Mouse (Mus musculus): Measurements from ENCODE around the gene Clstn2. TPM values are rescaled to one million over a fixed set of nuclear protein-coding genes. Genes with fewer than 3 reads are reported as not detected.

Gene Clstn2
- polyA plus RNA-seq, 1 experiment from 2014 or later = 0.46 TPM

DNA sequence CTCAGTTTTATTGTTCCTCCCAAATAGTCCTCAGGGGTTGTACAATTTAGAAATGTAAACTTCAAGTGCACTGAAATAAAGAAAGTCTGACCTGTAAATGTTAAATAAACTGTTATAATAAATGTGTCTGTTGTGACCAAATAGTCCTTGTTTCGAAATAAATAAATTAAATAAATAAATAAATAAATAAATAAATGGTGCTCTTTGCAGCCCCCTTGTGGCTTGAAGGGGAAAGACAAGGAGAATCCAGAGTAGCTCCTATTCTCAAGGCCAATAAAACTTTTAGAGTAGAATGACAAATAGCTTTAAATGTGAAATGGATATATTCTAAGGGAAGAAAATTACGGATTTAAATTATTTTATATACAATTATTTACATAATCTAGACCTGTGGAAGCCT lies 2.3 kb downstream of the Clstn2 start:
- Histone ChIP-seq H3K4me1 (ENCODE audit: control insufficient read depth in 2 of 2, insufficient read depth in 2 of 2, low read length in 2 of 2) (peaks cover 3 to 8% of the 10 kb centered on the region in 2 experiments; a peak in 3 of 4 replicates), H3K36me3 (ENCODE audit: control insufficient read depth, insufficient read depth, low read length) (no peaks in the 10 kb centered on the region), H3K27me3 (ENCODE audit: control insufficient read depth, insufficient read depth, low read length) (peaks cover 47% of the 10 kb centered on the region), H3K9me3 (ENCODE audit: control insufficient read depth, low read length) (no peaks in the 10 kb centered on the region), H3K4me3 (ENCODE audit: control insufficient read depth in 1 of 2, insufficient read depth in 1 of 2, low read depth in 1 of 2, low read length in 2 of 2) (no peak overlapping the region), H3K9ac (ENCODE audit: low read length) (no peak overlapping the region), H3K4me2 (ENCODE audit: low read length) (no peak overlapping the region), H3K27ac (replicated peaks in 1 of 2; ENCODE audit: control insufficient read depth in 1 of 2, insufficient read depth in 1 of 2, low read depth in 2 of 2, low read length in 2 of 2) (no peak overlapping the region)
- WGBS = 20% methylated on average over 2 of the region's 2 CpGs
- ATAC-seq (ENCODE audit: insufficient number of reproducible peaks, insufficient read depth, low FRiP score, low read depth) = no peak

DNA sequence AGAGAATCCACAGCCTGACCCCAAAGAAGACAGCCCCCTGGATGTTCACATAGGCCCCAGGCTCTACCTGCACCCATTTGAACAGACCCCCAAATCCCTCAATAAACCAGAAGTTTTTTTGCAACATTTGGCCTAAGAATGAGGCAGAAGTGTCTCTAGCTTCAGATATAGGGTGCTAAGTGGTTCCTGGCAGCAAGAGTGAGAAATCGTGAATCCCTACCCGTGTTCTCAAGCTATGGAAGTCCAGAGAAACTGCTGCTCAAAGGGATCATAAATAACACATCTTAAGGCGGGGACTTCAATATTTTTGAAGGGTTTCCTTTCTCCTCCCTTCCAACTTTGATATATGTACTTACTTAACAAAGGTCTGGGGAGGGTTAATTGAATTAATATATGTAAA lies 7.4 kb downstream of the Clstn2 start:
- no peaks in the 10 kb centered on the region for H3K36me3 ChIP-seq (ENCODE audit: control insufficient read depth, insufficient read depth, low read length)
- no peaks in the 10 kb centered on the region for H3K4me1 ChIP-seq (ENCODE audit: control insufficient read depth in 2 of 2, insufficient read depth in 2 of 2, low read length in 2 of 2)
- 0 out of 2 replicates have a peak, but pooled peaks cover 3% of the 10 kb centered on the region for H3K27me3 ChIP-seq (ENCODE audit: control insufficient read depth, insufficient read depth, low read length)
- H3K9me3 ChIP-seq (ENCODE audit: control insufficient read depth, low read length) = no peaks in the 10 kb centered on the region
- no peak overlapping the region for H3K4me3 ChIP-seq (ENCODE audit: control insufficient read depth in 1 of 2, insufficient read depth in 1 of 2, low read depth in 1 of 2, low read length in 2 of 2)
- 75% methylated on average over 3 of the region's 3 CpGs for WGBS
- no peak for ATAC-seq (ENCODE audit: insufficient number of reproducible peaks, insufficient read depth, low FRiP score, low read depth)
- no peak overlapping the region for H3K9ac ChIP-seq (ENCODE audit: low read length)
- H3K27ac ChIP-seq (replicated peaks in 1 of 2; ENCODE audit: control insufficient read depth in 1 of 2, insufficient read depth in 1 of 2, low read depth in 2 of 2, low read length in 2 of 2) = no peak overlapping the region
- H3K4me2 ChIP-seq (ENCODE audit: low read length) = no peak overlapping the region

DNA sequence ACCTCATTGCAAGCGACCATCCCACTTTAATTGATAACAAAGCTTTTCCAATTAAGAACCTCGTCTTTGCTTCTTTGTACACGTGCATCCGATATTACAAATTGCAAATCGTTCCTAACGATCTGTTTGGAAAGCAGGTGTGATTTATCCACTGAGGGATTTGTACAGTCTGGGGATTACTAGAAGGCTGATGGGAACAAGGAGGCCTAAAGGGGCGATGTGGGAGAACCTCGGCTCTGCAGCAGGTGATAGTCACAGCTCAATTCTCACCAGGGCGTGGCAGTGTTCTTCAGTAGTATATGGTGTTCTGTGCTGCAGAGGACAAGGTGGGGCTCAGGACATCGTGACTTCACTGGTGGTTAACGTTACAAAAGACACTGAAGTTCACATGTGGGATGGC lies 9.9 kb downstream of the Clstn2 start:
- no peak overlapping the region for H3K4me2 ChIP-seq (ENCODE audit: low read length)
- no peak overlapping the region for H3K27ac ChIP-seq (replicated peaks in 1 of 2; ENCODE audit: control insufficient read depth in 1 of 2, insufficient read depth in 1 of 2, low read depth in 2 of 2, low read length in 2 of 2)
- no peak for ATAC-seq (ENCODE audit: insufficient number of reproducible peaks, insufficient read depth, low FRiP score, low read depth)
- no peaks in the 10 kb centered on the region for H3K36me3 ChIP-seq (ENCODE audit: control insufficient read depth, insufficient read depth, low read length)
- no peak overlapping the region for H3K4me3 ChIP-seq (ENCODE audit: control insufficient read depth in 1 of 2, insufficient read depth in 1 of 2, low read depth in 1 of 2, low read length in 2 of 2)
- H3K4me1 ChIP-seq (ENCODE audit: control insufficient read depth in 2 of 2, insufficient read depth in 2 of 2, low read length in 2 of 2) = no peaks in the 10 kb centered on the region
- H3K9ac ChIP-seq (ENCODE audit: low read length) = no peak overlapping the region
- H3K9me3 ChIP-seq (ENCODE audit: control insufficient read depth, low read length) = no peaks in the 10 kb centered on the region
- H3K27me3 ChIP-seq (ENCODE audit: control insufficient read depth, insufficient read depth, low read length) = 0 out of 2 replicates have a peak, but pooled peaks cover 3% of the 10 kb centered on the region
- 81% methylated on average over 11 of the region's 11 CpGs for WGBS

DNA sequence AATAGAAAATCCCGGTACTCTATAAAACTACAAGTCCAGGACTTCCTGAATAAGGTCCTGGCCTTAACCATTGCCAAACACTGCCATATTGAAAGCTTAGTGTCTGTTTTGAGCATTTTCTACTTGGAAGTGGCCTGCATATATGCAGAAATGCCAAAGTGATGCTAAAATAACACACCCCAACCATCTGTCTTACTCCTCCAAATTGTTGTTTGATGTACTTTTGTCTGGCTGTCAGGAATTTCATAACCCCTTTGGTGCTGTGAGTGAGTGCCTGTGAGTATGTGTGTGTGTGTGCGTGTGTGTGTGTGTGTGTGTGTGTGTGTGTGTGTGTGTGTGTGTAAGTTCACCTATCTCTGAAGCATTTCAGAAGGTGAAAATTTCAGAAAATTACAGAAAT lies 13.1 kb downstream of the Clstn2 start:
- Histone ChIP-seq H3K27ac (replicated peaks in 1 of 2; ENCODE audit: control insufficient read depth in 1 of 2, insufficient read depth in 1 of 2, low read depth in 2 of 2, low read length in 2 of 2) (no peak overlapping the region), H3K4me3 (ENCODE audit: control insufficient read depth in 1 of 2, insufficient read depth in 1 of 2, low read depth in 1 of 2, low read length in 2 of 2) (no peak overlapping the region), H3K9ac (ENCODE audit: low read length) (no peak overlapping the region), H3K9me3 (ENCODE audit: control insufficient read depth, low read length) (no peaks in the 10 kb centered on the region), H3K36me3 (ENCODE audit: control insufficient read depth, insufficient read depth, low read length) (no peaks in the 10 kb centered on the region), H3K4me1 (ENCODE audit: control insufficient read depth in 2 of 2, insufficient read depth in 2 of 2, low read length in 2 of 2) (no peaks in the 10 kb centered on the region), H3K27me3 (ENCODE audit: control insufficient read depth, insufficient read depth, low read length) (0 out of 2 replicates have a peak, but pooled peaks cover 3% of the 10 kb centered on the region), H3K4me2 (ENCODE audit: low read length) (no peak overlapping the region)
- ATAC-seq (ENCODE audit: insufficient number of reproducible peaks, insufficient read depth, low FRiP score, low read depth) = no peak
- WGBS = 72% methylated on average over 2 of the region's 2 CpGs

DNA sequence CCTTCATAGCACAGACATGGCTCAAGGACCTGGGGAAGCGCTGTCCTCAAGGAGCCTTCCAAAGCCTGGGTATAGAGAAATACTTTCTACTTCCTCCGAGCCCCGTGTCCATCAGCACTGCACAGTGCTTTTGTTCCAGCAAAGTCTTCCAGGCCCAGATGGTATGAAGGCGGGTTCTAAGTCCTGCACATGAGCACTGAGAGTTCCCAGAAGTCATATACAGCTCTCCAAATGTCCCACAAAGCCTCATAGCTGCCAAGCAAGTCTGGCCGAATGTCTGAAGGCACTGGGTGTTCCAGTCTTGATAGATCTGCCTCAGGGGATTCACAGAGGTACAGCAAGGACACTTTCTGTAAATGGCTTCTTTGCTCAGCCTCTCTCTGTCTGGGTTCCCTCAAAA lies 14.3 kb downstream of the Clstn2 start:
- 72% methylated on average over 5 of the region's 5 CpGs for WGBS
- Histone ChIP-seq H3K9me3 (ENCODE audit: control insufficient read depth, low read length) (no peaks in the 10 kb centered on the region), H3K4me3 (ENCODE audit: control insufficient read depth in 1 of 2, insufficient read depth in 1 of 2, low read depth in 1 of 2, low read length in 2 of 2) (no peak overlapping the region), H3K4me1 (ENCODE audit: control insufficient read depth in 2 of 2, insufficient read depth in 2 of 2, low read length in 2 of 2) (no peaks in the 10 kb centered on the region), H3K36me3 (ENCODE audit: control insufficient read depth, insufficient read depth, low read length) (no peaks in the 10 kb centered on the region), H3K27me3 (ENCODE audit: control insufficient read depth, insufficient read depth, low read length) (0 out of 2 replicates have a peak, but pooled peaks cover 3% of the 10 kb centered on the region), H3K4me2 (ENCODE audit: low read length) (no peak overlapping the region), H3K9ac (ENCODE audit: low read length) (no peak overlapping the region), H3K27ac (replicated peaks in 1 of 2; ENCODE audit: control insufficient read depth in 1 of 2, insufficient read depth in 1 of 2, low read depth in 2 of 2, low read length in 2 of 2) (no peak overlapping the region)
- ATAC-seq (ENCODE audit: insufficient number of reproducible peaks, insufficient read depth, low FRiP score, low read depth) = no peak

DNA sequence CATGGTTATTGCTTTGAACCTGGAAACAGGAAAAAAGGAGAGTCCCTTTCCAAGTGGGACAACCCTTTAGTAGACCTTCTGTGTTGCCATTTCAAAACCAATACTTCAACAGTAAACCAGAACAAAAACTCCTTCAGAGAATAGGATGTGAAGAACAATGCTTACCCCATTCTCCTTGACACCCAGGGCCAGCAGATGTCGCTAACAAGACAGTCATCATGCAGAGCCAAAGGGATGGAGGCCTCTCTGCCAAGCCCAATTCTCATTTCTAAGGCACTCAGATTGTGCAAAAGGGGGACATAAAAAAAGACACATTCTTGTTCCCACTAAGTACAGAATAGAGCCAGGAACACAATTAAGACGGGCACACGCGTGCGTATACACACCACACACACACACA lies 16.4 kb downstream of the Clstn2 start:
- no peak overlapping the region for H3K4me3 ChIP-seq (ENCODE audit: control insufficient read depth in 1 of 2, insufficient read depth in 1 of 2, low read depth in 1 of 2, low read length in 2 of 2)
- H3K27me3 ChIP-seq (ENCODE audit: control insufficient read depth, insufficient read depth, low read length) = no peaks in the 10 kb centered on the region
- no peaks in the 10 kb centered on the region for H3K4me1 ChIP-seq (ENCODE audit: control insufficient read depth in 2 of 2, insufficient read depth in 2 of 2, low read length in 2 of 2)
- H3K9ac ChIP-seq (ENCODE audit: low read length) = no peak overlapping the region
- H3K9me3 ChIP-seq (ENCODE audit: control insufficient read depth, low read length) = no peaks in the 10 kb centered on the region
- no peak overlapping the region for H3K27ac ChIP-seq (replicated peaks in 1 of 2; ENCODE audit: control insufficient read depth in 1 of 2, insufficient read depth in 1 of 2, low read depth in 2 of 2, low read length in 2 of 2)
- no peak for ATAC-seq (ENCODE audit: insufficient number of reproducible peaks, insufficient read depth, low FRiP score, low read depth)
- 90% methylated on average over 5 of the region's 5 CpGs for WGBS
- H3K36me3 ChIP-seq (ENCODE audit: control insufficient read depth, insufficient read depth, low read length) = no peaks in the 10 kb centered on the region
- no peak overlapping the region for H3K4me2 ChIP-seq (ENCODE audit: low read length)

DNA sequence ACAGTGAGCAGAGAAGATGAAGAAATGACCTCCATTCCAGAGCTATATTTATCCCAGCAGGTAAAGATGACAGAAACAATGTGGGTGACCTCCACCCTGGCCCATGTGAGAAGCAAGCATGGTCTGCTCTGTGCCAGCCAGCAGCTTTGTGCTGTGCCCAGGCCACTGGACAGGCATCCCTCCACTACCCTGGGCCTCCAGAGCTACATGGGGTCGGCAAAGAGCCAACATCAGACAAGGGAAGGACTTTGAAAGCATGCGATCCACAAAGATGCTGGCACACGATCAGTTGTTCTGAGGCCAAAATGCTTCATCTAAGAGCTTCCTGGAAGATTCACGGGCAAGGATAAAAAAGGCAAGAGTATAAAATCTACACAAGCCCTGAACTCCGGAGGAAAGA lies 36.6 kb downstream of the Clstn2 start:
- no peaks in the 10 kb centered on the region for H3K4me1 ChIP-seq (ENCODE audit: control insufficient read depth in 2 of 2, insufficient read depth in 2 of 2, low read length in 2 of 2)
- H3K4me3 ChIP-seq (ENCODE audit: control insufficient read depth in 1 of 2, insufficient read depth in 1 of 2, low read depth in 1 of 2, low read length in 2 of 2) = no peak overlapping the region
- H3K36me3 ChIP-seq (ENCODE audit: control insufficient read depth, insufficient read depth, low read length) = no peaks in the 10 kb centered on the region
- no peak overlapping the region for H3K4me2 ChIP-seq (ENCODE audit: low read length)
- no peaks in the 10 kb centered on the region for H3K9me3 ChIP-seq (ENCODE audit: control insufficient read depth, low read length)
- ATAC-seq (ENCODE audit: insufficient number of reproducible peaks, insufficient read depth, low FRiP score, low read depth) = no peak
- no peaks in the 10 kb centered on the region for H3K27me3 ChIP-seq (ENCODE audit: control insufficient read depth, insufficient read depth, low read length)
- H3K9ac ChIP-seq (ENCODE audit: low read length) = no peak overlapping the region
- no peak overlapping the region for H3K27ac ChIP-seq (replicated peaks in 1 of 2; ENCODE audit: control insufficient read depth in 1 of 2, insufficient read depth in 1 of 2, low read depth in 2 of 2, low read length in 2 of 2)
- 62% methylated on average over 5 of the region's 5 CpGs for WGBS

DNA sequence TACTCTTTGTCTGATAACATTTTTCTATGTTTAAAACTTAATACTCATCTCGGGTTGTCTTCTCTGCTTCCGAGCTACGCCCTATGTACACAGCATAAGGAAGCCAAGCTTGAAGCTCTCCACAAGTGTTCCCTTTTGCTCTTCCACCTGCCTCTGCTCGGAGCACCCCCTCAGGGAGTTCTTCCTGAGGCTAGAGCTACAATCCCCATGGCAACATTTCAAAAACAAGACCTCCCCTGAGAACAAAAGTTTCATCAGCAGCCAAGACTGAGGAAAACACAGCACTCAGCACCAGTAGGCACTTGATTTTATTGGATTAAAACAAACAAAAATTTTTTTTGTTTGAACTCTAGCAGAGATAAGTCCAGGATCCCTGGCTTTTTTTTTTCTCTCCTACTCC lies 37.3 kb downstream of the Clstn2 start:
- Histone ChIP-seq H3K9ac (ENCODE audit: low read length) (no peak overlapping the region), H3K4me3 (ENCODE audit: control insufficient read depth in 1 of 2, insufficient read depth in 1 of 2, low read depth in 1 of 2, low read length in 2 of 2) (no peak overlapping the region), H3K27ac (replicated peaks in 1 of 2; ENCODE audit: control insufficient read depth in 1 of 2, insufficient read depth in 1 of 2, low read depth in 2 of 2, low read length in 2 of 2) (no peak overlapping the region), H3K36me3 (ENCODE audit: control insufficient read depth, insufficient read depth, low read length) (no peaks in the 10 kb centered on the region), H3K4me1 (ENCODE audit: control insufficient read depth in 2 of 2, insufficient read depth in 2 of 2, low read length in 2 of 2) (no peaks in the 10 kb centered on the region), H3K27me3 (ENCODE audit: control insufficient read depth, insufficient read depth, low read length) (no peaks in the 10 kb centered on the region), H3K9me3 (ENCODE audit: control insufficient read depth, low read length) (no peaks in the 10 kb centered on the region), H3K4me2 (ENCODE audit: low read length) (no peak overlapping the region)
- 67% methylated on average over 4 of the region's 4 CpGs for WGBS
- no peak for ATAC-seq (ENCODE audit: insufficient number of reproducible peaks, insufficient read depth, low FRiP score, low read depth)
